Mouse (Mus musculus): ENCODE data around the gene Cstf2t. TPM values are rescaled to one million over a fixed set of nuclear protein-coding genes. Genes with fewer than 3 reads are reported as not detected.

Cstf2t gene
- 16.5 and 24.1 TPM in 2 replicates for polyA plus RNA-seq (2012; ENCODE audit: low replicate concordance)

DNA sequence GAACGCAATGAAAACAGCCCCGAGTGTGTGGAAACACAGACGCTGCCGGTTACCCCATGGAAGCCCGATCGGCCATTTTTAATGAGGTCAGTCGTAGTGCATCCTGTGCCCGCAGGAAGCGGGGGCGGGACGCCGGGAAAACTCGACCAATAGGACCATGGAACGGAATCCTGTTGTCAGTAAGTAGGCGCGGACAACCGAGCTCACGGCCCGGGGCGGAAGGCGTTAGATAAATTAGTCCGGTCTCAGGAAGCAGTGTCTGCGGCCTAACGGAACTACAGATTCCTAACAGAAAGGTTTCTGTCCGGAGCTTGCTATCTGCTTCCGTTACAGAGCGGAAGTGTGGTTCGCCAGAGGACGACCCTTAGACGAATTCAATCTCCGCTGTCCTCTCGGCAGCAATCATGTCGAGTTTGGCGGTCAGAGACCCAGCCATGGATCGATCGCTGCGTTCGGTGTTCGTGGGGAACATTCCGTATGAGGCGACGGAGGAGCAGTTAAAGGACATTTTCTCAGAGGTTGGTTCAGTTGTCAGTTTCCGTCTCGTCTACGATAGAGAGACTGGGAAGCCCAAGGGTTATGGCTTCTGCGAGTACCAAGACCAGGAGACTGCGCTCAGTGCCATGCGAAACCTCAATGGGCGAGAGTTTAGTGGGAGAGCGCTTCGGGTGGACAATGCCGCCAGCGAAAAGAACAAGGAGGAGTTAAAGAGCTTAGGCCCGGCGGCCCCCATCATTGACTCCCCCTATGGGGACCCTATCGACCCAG lies at the start of gene Cstf2t:
Cstf2t (plus strand) TSS at position 176 of the 768 bp plus-strand sequence.

Measured in leukemia stem cell, adult 10-12 weeks (primary cell).